Mouse (Mus musculus): ENCODE measurements around the gene Ctsr.

Ctsr gene

GRCm38 (mm10) chr13:61164156-61164555 is at the start of gene Ctsr:
Gene Ctsr (minus strand): TSS chr13:61164256.
- no peak for TF ChIP-seq GATA4 (IDR thresholded peaks at IDR 0.05; ENCODE audit: insufficient replicate concordance, low read length)

GRCm38 (mm10) chr13:61203310-61203709 is 39.3 kb upstream of the Ctsr start, which contains the start of gene Cts6:
Gene Cts6 (minus strand): TSS chr13:61203410.
- TF ChIP-seq GATA4 (IDR thresholded peaks at IDR 0.05; ENCODE audit: insufficient replicate concordance, low read length), result no peak

GRCm38 (mm10) chr13:61164622-61165021 is 566 bp upstream of the Ctsr start:
- no peak for TF ChIP-seq GATA4 (IDR thresholded peaks at IDR 0.05; ENCODE audit: insufficient replicate concordance, low read length)
